Comparison of ENCODE assay signal across 8 mouse cellular contexts in genomic region chr2:155819449-155820251, GRCm38 (mm10). TPM values are rescaled to one million over a fixed set of nuclear protein-coding genes. Genes with fewer than 3 reads are reported as not detected.
A peak's percentile ranks its signal among the peaks of the same experiment; 100 is the strongest.
DNase-seq lines count a peak whose midpoint lies in the region; ATAC-seq and TF ChIP-seq lines count a peak whose summit lies in the region.

No protein-coding gene starts in this region.

- ATAC-seq in heart, embryonic 12.5 days (ENCODE audit: insufficient number of reproducible peaks, low FRiP score): no peak
- ATAC-seq in forebrain, embryonic 11.5 days (replicated peaks; ENCODE audit: low FRiP score): no peak
- peak; percentile 32 for ATAC-seq in kidney, embryonic 16.5 days (ENCODE audit: low FRiP score, low TSS enrichment)
- ATAC-seq in midbrain, embryonic 15.5 days (replicated peaks): no peak; the same call in 1 of the 2 replicates

- no peak for TF ChIP-seq CTCF in MEL (IDR thresholded peaks at IDR 0.05 in 2 of 3, conservative IDR thresholded peaks at IDR 0.05 in 1 of 3; ENCODE audit: control insufficient read depth in 1 of 3, insufficient read depth in 1 of 3, low read depth in 2 of 3, low read length in 3 of 3, poor library complexity in 1 of 3, severe bottlenecking in 1 of 3)

- H3K9me3 ChIP-seq in heart, embryonic 12.5 days (replicated peaks): no peaks in the 10 kb centered on the region
- no peaks in the 10 kb centered on the region for H3K9me3 ChIP-seq in MEL (replicated peaks; ENCODE audit: insufficient read depth, low read length)
- H3K9me3 ChIP-seq in forebrain, embryonic 11.5 days (ENCODE audit: control insufficient read depth, low read length): no peaks in the 10 kb centered on the region
- no peaks in the 10 kb centered on the region for H3K9me3 ChIP-seq in kidney, embryonic 16.5 days (ENCODE audit: low read length)
- H3K9me3 ChIP-seq in midbrain, embryonic 15.5 days: no peaks in the 10 kb centered on the region

- intact Hi-C loops in heart, postnatal 25 days (cut with DNase I): no loop called here

- TF ChIP-seq RAD21 in MEL (IDR thresholded peaks at IDR 0.05; ENCODE audit: low read depth, low read length): no peak

- TF ChIP-seq POLR2A in MEL (IDR thresholded peaks at IDR 0.05; ENCODE audit: control insufficient read depth in 1 of 2, insufficient read depth in 1 of 2, low read depth in 1 of 2, low read length in 2 of 2, poor library complexity in 1 of 2): no peak

- H3K36me3 ChIP-seq in heart, embryonic 12.5 days: peaks cover 45% of the 10 kb centered on the region
- H3K36me3 ChIP-seq in MEL (ENCODE audit: control insufficient read depth in 1 of 2, insufficient read depth in 2 of 2, low read length in 2 of 2): peaks cover 11 to 15% of the 10 kb centered on the region in 2 experiments
- peaks cover 4% of the 10 kb centered on the region; the same call in 1 of the 2 replicates for H3K36me3 ChIP-seq in forebrain, embryonic 11.5 days (ENCODE audit: control insufficient read depth, insufficient read depth, low read length)
- H3K36me3 ChIP-seq in kidney, embryonic 16.5 days (ENCODE audit: insufficient read depth, low read length): peaks cover 41% of the 10 kb centered on the region
- H3K36me3 ChIP-seq in midbrain, embryonic 15.5 days (replicated peaks): peaks cover 21% of the 10 kb centered on the region

- no peak for TF ChIP-seq EP300 in MEL (IDR thresholded peaks at IDR 0.05; ENCODE audit: low read depth in 1 of 2, low read length in 2 of 2)

- peaks cover 16% of the 10 kb centered on the region for H3K4me1 ChIP-seq in heart, embryonic 12.5 days (replicated peaks)
- H3K4me1 ChIP-seq in MEL (ENCODE audit: control insufficient read depth in 1 of 2, insufficient read depth in 2 of 2, low read length in 2 of 2): peaks cover 2 to 17% of the 10 kb centered on the region in 2 experiments
- no peaks in the 10 kb centered on the region for H3K4me1 ChIP-seq in forebrain, embryonic 11.5 days (replicated peaks; ENCODE audit: control insufficient read depth, insufficient read depth, low read length)
- peaks cover 11% of the 10 kb centered on the region for H3K4me1 ChIP-seq in kidney, embryonic 16.5 days (ENCODE audit: insufficient read depth, low read length)
- peaks cover 23% of the 10 kb centered on the region for H3K4me1 ChIP-seq in midbrain, embryonic 15.5 days

- H3K4me3 ChIP-seq in heart, embryonic 12.5 days: peak overlapping the region; percentile 81
- peak overlapping the region; percentile 12 to 40; a peak in 2 of 4 replicates for H3K4me3 ChIP-seq in MEL (ENCODE audit: control insufficient read depth in 1 of 2, insufficient read depth in 1 of 2, low read depth in 2 of 2, low read length in 2 of 2)
- peak overlapping the region; percentile 40; the same call in 1 of the 2 replicates for H3K4me3 ChIP-seq in forebrain, embryonic 11.5 days (ENCODE audit: low read depth, low read length)
- peak overlapping the region; percentile 78 for H3K4me3 ChIP-seq in kidney, embryonic 16.5 days (ENCODE audit: low read length)
- peak overlapping the region; percentile 49 for H3K4me3 ChIP-seq in midbrain, embryonic 15.5 days

- H3K4me2 ChIP-seq in heart, embryonic 12.5 days: peak overlapping the region; percentile 94
- H3K4me2 ChIP-seq in forebrain, embryonic 11.5 days (ENCODE audit: low read depth, low read length, severe bottlenecking): peak overlapping the region; percentile 59
- peak overlapping the region; percentile 93 for H3K4me2 ChIP-seq in kidney, embryonic 16.5 days (replicated peaks; ENCODE audit: low read depth, low read length)
- peak overlapping the region; percentile 67 for H3K4me2 ChIP-seq in midbrain, embryonic 15.5 days

- H3K79me2 ChIP-seq in MEL (ENCODE audit: control insufficient read depth, insufficient read depth, low read length, poor library complexity): peaks cover 13% of the 10 kb centered on the region

- peak overlapping the region; percentile 95 for H3K9ac ChIP-seq in heart, embryonic 12.5 days
- H3K9ac ChIP-seq in MEL (ENCODE audit: control insufficient read depth, low read depth, low read length, poor library complexity, severe bottlenecking): peak overlapping the region; percentile 46
- peak overlapping the region; percentile 59; the same call in 1 of the 2 replicates for H3K9ac ChIP-seq in forebrain, embryonic 11.5 days (ENCODE audit: low read length)
- H3K9ac ChIP-seq in kidney, embryonic 16.5 days (replicated peaks; ENCODE audit: low read length): peak overlapping the region; percentile 85
- H3K9ac ChIP-seq in midbrain, embryonic 15.5 days: peak overlapping the region; percentile 68

- 58% methylated on average over 6 of the region's 6 CpGs for WGBS in heart, embryonic 12.5 days
- 66% methylated on average over 6 of the region's 6 CpGs for WGBS in forebrain, embryonic 11.5 days
- 54% methylated on average over 6 of the region's 6 CpGs for WGBS in kidney, embryonic 16.5 days
- 65% methylated on average over 6 of the region's 6 CpGs for WGBS in midbrain, embryonic 15.5 days

- DNase-seq in heart, postnatal 25 days (ENCODE audit: low spot score): no peak
- no peak for DNase-seq in MEL (ENCODE audit: low read depth, low spot score)
- DNase-seq in forebrain, embryonic 11.5 days (ENCODE audit: low spot score): no peak
- DNase-seq in B cell, adult 2 months: no peak
- no peak for DNase-seq in thymus, postnatal 10 days (ENCODE audit: low spot score in 2 of 2)

- H3K27ac ChIP-seq in heart, embryonic 12.5 days (ENCODE audit: poor library complexity, severe bottlenecking): peak overlapping the region; percentile 71
- H3K27ac ChIP-seq in MEL (ENCODE audit: control insufficient read depth, low read depth, low read length): peak overlapping the region; percentile 37
- peak overlapping the region; percentile 63 for H3K27ac ChIP-seq in forebrain, embryonic 11.5 days (ENCODE audit: low read depth, low read length)
- H3K27ac ChIP-seq in kidney, embryonic 16.5 days (ENCODE audit: low read length): peak overlapping the region; percentile 66
- H3K27ac ChIP-seq in midbrain, embryonic 15.5 days: peak overlapping the region; percentile 82

- H3K27me3 ChIP-seq in heart, embryonic 12.5 days (replicated peaks): no peaks in the 10 kb centered on the region
- H3K27me3 ChIP-seq in MEL (ENCODE audit: control insufficient read depth in 1 of 2, insufficient read depth in 2 of 2, low read length in 2 of 2): no peaks in the 10 kb centered on the region
- no peaks in the 10 kb centered on the region for H3K27me3 ChIP-seq in forebrain, embryonic 11.5 days (ENCODE audit: control insufficient read depth, insufficient read depth, low read length)
- no peaks in the 10 kb centered on the region for H3K27me3 ChIP-seq in kidney, embryonic 16.5 days (ENCODE audit: insufficient read depth, low read length)
- no peaks in the 10 kb centered on the region for H3K27me3 ChIP-seq in midbrain, embryonic 15.5 days (replicated peaks)

TF ChIP-seq in MEL, 35 proteins besides CTCF, POLR2A, EP300 and RAD21 (continues in another document):
- no peak for TF ChIP-seq RCOR1 (IDR thresholded peaks at IDR 0.05; ENCODE audit: low read depth, low read length)
- no peak for TF ChIP-seq KAT2A (conservative IDR thresholded peaks at IDR 0.05; ENCODE audit: low read depth, low read length)
- no peak for TF ChIP-seq SIN3A (IDR thresholded peaks at IDR 0.05; ENCODE audit: low read length)
- no peak for TF ChIP-seq UBTF (IDR thresholded peaks at IDR 0.05; ENCODE audit: borderline replicate concordance, insufficient read depth, low read depth, low read length)

RNA-seq across cellular contexts. Expression of gene BC029722, which starts 0.4 kb away (rescaled TPM):
- polyA plus RNA-seq in heart, embryonic 12.5 days (2016; fragmentation: Nextera tagmentation; extraction: Ambion mirVana): 8.9 and 9.4 TPM in 2 replicates
- 10 to 100 TPM; 24.8 to 25.7 TPM for total RNA-seq in heart, postnatal 25 days (2021)
- total RNA-seq in MEL (2012; rRNA removed): 5.9 TPM in 2 replicates
- 10 to 100 TPM in 1 of 2 experiments, not detected in 1; 19.7 TPM for polyA plus RNA-seq in MEL (2012; ENCODE audit: insufficient read depth in 1 of 2, insufficient read length in 2 of 2, low read depth in 1 of 2, low replicate concordance in 2 of 2, missing spikeins in 1 of 2)
- 6.9 and 8.0 TPM in 2 replicates for polyA plus RNA-seq in forebrain, embryonic 11.5 days (2014; fragmentation: Nextera tagmentation; extraction: Ambion mirVana)
- 18.9 and 20.0 TPM in 2 replicates for polyA plus RNA-seq in kidney, embryonic 16.5 days (2015; fragmentation: Nextera tagmentation; extraction: Ambion mirVana)
- 39.5 and 40.2 TPM in 2 replicates for polyA plus RNA-seq in midbrain, embryonic 15.5 days (2015; fragmentation: Nextera tagmentation; extraction: Ambion mirVana)

RNA-seq across cellular contexts. Expression of gene Eif6, which starts 7.1 kb away (rescaled TPM):
- polyA plus RNA-seq in heart, embryonic 12.5 days (2016; fragmentation: Nextera tagmentation; extraction: Ambion mirVana): 110 and 116 TPM in 2 replicates
- 10 to 100 TPM; 51.1 to 52.0 TPM for total RNA-seq in heart, postnatal 25 days (2021)
- 318 and 349 TPM in 2 replicates for total RNA-seq in MEL (2012; rRNA removed)
- 100 to 1,000 TPM in 1 of 2 experiments, not detected in 1; 408 TPM for polyA plus RNA-seq in MEL (2012; ENCODE audit: insufficient read depth in 1 of 2, insufficient read length in 2 of 2, low read depth in 1 of 2, low replicate concordance in 2 of 2, missing spikeins in 1 of 2)
- polyA plus RNA-seq in forebrain, embryonic 11.5 days (2014; fragmentation: Nextera tagmentation; extraction: Ambion mirVana): 164 and 198 TPM in 2 replicates
- polyA plus RNA-seq in kidney, embryonic 16.5 days (2015; fragmentation: Nextera tagmentation; extraction: Ambion mirVana): 216 and 233 TPM in 2 replicates
- polyA plus RNA-seq in midbrain, embryonic 15.5 days (2015; fragmentation: Nextera tagmentation; extraction: Ambion mirVana): 140 and 156 TPM in 2 replicates

RNA-seq across cellular contexts. Expression of gene Fam83c, which starts 15.0 kb away (rescaled TPM):
- 0.06 and 0.15 TPM in 2 replicates for polyA plus RNA-seq in heart, embryonic 12.5 days (2016; fragmentation: Nextera tagmentation; extraction: Ambion mirVana)
- not detected for total RNA-seq in heart, postnatal 25 days (2021)
- total RNA-seq in MEL (2012; rRNA removed): 0.04 TPM in 1 of 2 replicates, not detected in the other
- under 1 TPM in 1 of 2 experiments, not detected in 1; 0.03 TPM for polyA plus RNA-seq in MEL (2012; ENCODE audit: insufficient read depth in 1 of 2, insufficient read length in 2 of 2, low read depth in 1 of 2, low replicate concordance in 2 of 2, missing spikeins in 1 of 2)
- polyA plus RNA-seq in forebrain, embryonic 11.5 days (2014; fragmentation: Nextera tagmentation; extraction: Ambion mirVana): 0.23 and 0.39 TPM in 2 replicates
- polyA plus RNA-seq in kidney, embryonic 16.5 days (2015; fragmentation: Nextera tagmentation; extraction: Ambion mirVana): 0.18 and 0.21 TPM in 2 replicates
- 0.54 and 0.60 TPM in 2 replicates for polyA plus RNA-seq in midbrain, embryonic 15.5 days (2015; fragmentation: Nextera tagmentation; extraction: Ambion mirVana)

RNA-seq across cellular contexts. Expression of gene Mmp24, which starts 44.5 kb away (rescaled TPM):
- 0.05 TPM in 1 of 2 replicates, not detected in the other for polyA plus RNA-seq in heart, embryonic 12.5 days (2016; fragmentation: Nextera tagmentation; extraction: Ambion mirVana)
- under 1 TPM in 1 of 2 experiments, not detected in 1; 0.08 TPM for total RNA-seq in heart, postnatal 25 days (2021)
- 0.23 and 0.27 TPM in 2 replicates for total RNA-seq in MEL (2012; rRNA removed)
- polyA plus RNA-seq in MEL (2012; ENCODE audit: insufficient read depth in 1 of 2, insufficient read length in 2 of 2, low read depth in 1 of 2, low replicate concordance in 2 of 2, missing spikeins in 1 of 2): under 1 TPM in 1 of 2 experiments, not detected in 1; 0.06 TPM
- polyA plus RNA-seq in forebrain, embryonic 11.5 days (2014; fragmentation: Nextera tagmentation; extraction: Ambion mirVana): 1.0 and 2.0 TPM in 2 replicates
- 0.07 and 0.09 TPM in 2 replicates for polyA plus RNA-seq in kidney, embryonic 16.5 days (2015; fragmentation: Nextera tagmentation; extraction: Ambion mirVana)
- 19.3 and 21.6 TPM in 2 replicates for polyA plus RNA-seq in midbrain, embryonic 15.5 days (2015; fragmentation: Nextera tagmentation; extraction: Ambion mirVana)

Comparison
In these comparisons a context has a peak if more than half of its experiments do, and no peak if none do; other contexts are left out.
1. H3K4me3 ChIP-seq: peak in every context shown above with its lines; median percentile 81 in heart, embryonic 12.5 days; 78 in kidney, embryonic 16.5 days; 49 in midbrain, embryonic 15.5 days; 40 in forebrain, embryonic 11.5 days; 26 in MEL.